Mouse (Mus musculus): ENCODE results near the gene Nkrf.

Gene Nkrf

GRCm38 (mm10) chrX:36902321-36903114, at the start of gene Nkrf:
Gene Nkrf (minus strand): TSS chrX:36902899.
- peak; percentile 9 for DNase-seq (ENCODE audit: low spot score)

- no peak for DNase-seq (ENCODE audit: low spot score)
These were observed 38.4 kb upstream of the Nkrf start for GRCm38 (mm10) chrX:36941106-36941505.

- no peak for DNase-seq (ENCODE audit: low spot score)
These were observed 37.2 kb upstream of the Nkrf start for GRCm38 (mm10) chrX:36939806-36940413.

- DNase-seq (ENCODE audit: low spot score), result peak; percentile 3
These were observed 32.7 kb upstream of the Nkrf start for GRCm38 (mm10) chrX:36935326-36935966.

- no peak for DNase-seq (ENCODE audit: low spot score)
These were observed 27.9 kb upstream of the Nkrf start for GRCm38 (mm10) chrX:36930574-36930973.

- DNase-seq (ENCODE audit: low spot score), result no peak
These were observed 27.0 kb upstream of the Nkrf start for GRCm38 (mm10) chrX:36929694-36930093.

GRCm38 (mm10) chrX:36928791-36929190, 26.1 kb upstream of the Nkrf start:
- DNase-seq (ENCODE audit: low spot score), result no peak

- DNase-seq (ENCODE audit: low spot score), result no peak
These were observed 18.6 kb upstream of the Nkrf start for GRCm38 (mm10) chrX:36921346-36921745.

- DNase-seq (ENCODE audit: low spot score), result no peak
These were observed 15.1 kb upstream of the Nkrf start for GRCm38 (mm10) chrX:36917749-36918148.

- DNase-seq (ENCODE audit: low spot score), result peak; percentile 71
These were observed 8.6 kb upstream of the Nkrf start for GRCm38 (mm10) chrX:36911343-36911742.

GRCm38 (mm10) chrX:36906539-36906938, 3.8 kb upstream of the Nkrf start:
- peak; percentile 40 for DNase-seq (ENCODE audit: low spot score)

- DNase-seq (ENCODE audit: low spot score), result peak; percentile 90
These were observed 543 bp upstream of the Nkrf start for GRCm38 (mm10) chrX:36903115-36903768.

- DNase-seq (ENCODE audit: low spot score), result no peak
These were observed 1.0 kb downstream of the Nkrf start for GRCm38 (mm10) chrX:36901655-36902054.

GRCm38 (mm10) chrX:36898931-36899330, 3.8 kb downstream of the Nkrf start:
- DNase-seq (ENCODE audit: low spot score), result peak; percentile 8

- DNase-seq (ENCODE audit: low spot score), result no peak
These were observed 18.0 kb downstream of the Nkrf start for GRCm38 (mm10) chrX:36884719-36885118.

GRCm38 (mm10) chrX:36874704-36875128, 28.0 kb downstream of the Nkrf start:
- DNase-seq (ENCODE audit: low spot score), result no peak

GRCm38 (mm10) chrX:36874178-36874696, 28.5 kb downstream of the Nkrf start:
- peak; percentile 84 for DNase-seq (ENCODE audit: low spot score)

GRCm38 (mm10) chrX:36873765-36874164, 28.9 kb downstream of the Nkrf start, which contains the start of the genes Ube2a and C330007P06Rik:
Gene Ube2a (plus strand): TSS chrX:36873900.
Gene C330007P06Rik (minus strand): TSS chrX:36874111.
- DNase-seq (ENCODE audit: low spot score), result no peak

GRCm38 (mm10) chrX:36870372-36870771, 32.3 kb downstream of the Nkrf start:
- DNase-seq (ENCODE audit: low spot score), result no peak

GRCm38 (mm10) chrX:36864609-36865328, 37.9 kb downstream of the Nkrf start:
- no peak for DNase-seq (ENCODE audit: low spot score)
